Mouse (Mus musculus): ENCODE measurements around the gene Zfyve26. TPM values are rescaled to one million over a fixed set of nuclear protein-coding genes. Genes with fewer than 3 reads are reported as not detected.
A peak's percentile ranks its signal among the peaks of the same experiment; 100 is the strongest.
"Not testable (repeated sequence)": the region's sequence is repeated elsewhere in the genome, so short reads cannot be mapped to it uniquely, and the experiment has no call there.

The Zfyve26 gene
- polyA plus RNA-seq, 1 experiment from 2014 or later: 11.5 TPM

DNA sequence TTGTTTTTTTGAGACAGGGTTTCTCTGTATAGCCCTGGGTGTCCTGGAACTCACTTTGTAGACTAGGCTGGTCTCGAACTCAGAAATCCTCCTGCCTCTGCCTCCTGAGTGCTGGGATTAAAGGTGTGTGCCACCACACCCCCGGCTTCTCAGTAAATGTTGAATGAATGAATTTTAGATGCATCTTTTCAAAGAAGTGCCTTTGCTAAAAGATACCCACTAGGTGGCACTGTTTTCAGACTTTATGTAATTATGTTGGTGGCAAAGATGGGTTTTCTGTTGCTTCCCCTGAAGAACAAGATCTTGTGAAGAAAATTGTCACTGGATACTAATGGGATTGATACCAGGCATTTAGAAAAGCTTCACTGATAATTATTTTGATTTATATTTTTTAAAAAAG is 26.4 kb upstream of the Zfyve26 start:
- not testable (repeated sequence) for H3K36me3 ChIP-seq (ENCODE audit: control insufficient read depth, insufficient read depth); ATAC-seq; H3K4me1 ChIP-seq (replicated peaks; ENCODE audit: control insufficient read depth, insufficient read depth, low read length); H3K27me3 ChIP-seq (replicated peaks; ENCODE audit: control insufficient read depth, insufficient read depth, low read length); H3K27ac ChIP-seq (ENCODE audit: low read length); H3K9ac ChIP-seq (replicated peaks; ENCODE audit: low read depth, low read length); H3K9me3 ChIP-seq (ENCODE audit: control insufficient read depth, low read length); H3K4me3 ChIP-seq (replicated peaks; ENCODE audit: low read length); H3K4me2 ChIP-seq (ENCODE audit: low read length)
- WGBS: 69% methylated on average over 2 of the region's 2 CpGs

DNA sequence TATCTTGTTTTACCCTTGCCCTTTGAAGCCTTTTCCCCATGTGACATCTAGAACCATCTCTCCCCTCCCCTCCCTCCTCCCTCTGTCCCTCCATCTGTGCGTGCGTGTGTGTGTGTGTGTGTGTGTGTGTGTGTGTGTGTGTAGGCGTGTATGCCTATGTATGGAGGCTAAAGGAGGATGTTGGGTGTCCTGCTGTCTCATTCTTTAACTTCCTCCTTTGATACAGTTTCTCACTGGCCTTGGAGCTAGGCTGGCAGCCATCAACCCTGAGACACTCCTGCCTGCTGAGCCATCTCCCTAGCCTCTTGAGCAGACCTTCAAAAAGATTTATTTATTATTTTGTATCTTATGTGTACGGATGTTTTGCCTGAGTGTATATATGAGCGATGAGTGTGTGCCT is 24.8 kb upstream of the Zfyve26 start:
- Histone ChIP-seq H3K4me2 (ENCODE audit: low read length) (no peak overlapping the region), H3K27ac (ENCODE audit: low read length) (no peak overlapping the region), H3K27me3 (replicated peaks; ENCODE audit: control insufficient read depth, insufficient read depth, low read length) (no peaks in the 10 kb centered on the region), H3K9ac (replicated peaks; ENCODE audit: low read depth, low read length) (no peak overlapping the region), H3K4me3 (replicated peaks; ENCODE audit: low read length) (no peak overlapping the region), H3K9me3 (ENCODE audit: control insufficient read depth, low read length) (no peaks in the 10 kb centered on the region), H3K36me3 (ENCODE audit: control insufficient read depth, insufficient read depth) (no peaks in the 10 kb centered on the region), H3K4me1 (replicated peaks; ENCODE audit: control insufficient read depth, insufficient read depth, low read length) (no peaks in the 10 kb centered on the region)
- ATAC-seq: no peak
- 91% methylated on average over 5 of the region's 5 CpGs for WGBS

DNA sequence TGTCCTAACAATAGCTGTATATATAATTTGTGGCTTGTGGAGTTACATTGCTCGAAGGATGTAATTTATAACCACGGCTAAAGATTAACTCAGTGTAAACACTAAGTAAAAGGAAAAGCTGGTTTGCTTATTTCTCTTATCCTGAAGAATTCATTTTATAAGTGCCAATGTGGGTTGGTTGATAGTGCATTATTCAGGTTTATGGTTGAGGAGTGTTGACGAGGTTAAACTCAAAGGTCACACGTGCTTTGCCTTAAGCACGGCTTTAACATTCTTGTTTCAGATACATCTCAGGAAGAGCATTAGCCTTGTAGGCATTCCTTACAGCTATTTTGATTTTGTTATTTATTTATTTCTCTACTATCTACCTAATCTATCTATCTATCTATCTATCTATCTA is 21.2 kb upstream of the Zfyve26 start:
- H3K4me1 ChIP-seq (replicated peaks; ENCODE audit: control insufficient read depth, insufficient read depth, low read length): no peaks in the 10 kb centered on the region
- H3K9me3 ChIP-seq (ENCODE audit: control insufficient read depth, low read length): no peaks in the 10 kb centered on the region
- H3K27me3 ChIP-seq (replicated peaks; ENCODE audit: control insufficient read depth, insufficient read depth, low read length): no peaks in the 10 kb centered on the region
- no peak for ATAC-seq
- no peak overlapping the region for H3K9ac ChIP-seq (replicated peaks; ENCODE audit: low read depth, low read length)
- H3K4me2 ChIP-seq (ENCODE audit: low read length): no peak overlapping the region
- WGBS: 93% methylated on average over 5 of the region's 5 CpGs
- no peaks in the 10 kb centered on the region for H3K36me3 ChIP-seq (ENCODE audit: control insufficient read depth, insufficient read depth)
- no peak overlapping the region for H3K4me3 ChIP-seq (replicated peaks; ENCODE audit: low read length)
- no peak overlapping the region for H3K27ac ChIP-seq (ENCODE audit: low read length)

DNA sequence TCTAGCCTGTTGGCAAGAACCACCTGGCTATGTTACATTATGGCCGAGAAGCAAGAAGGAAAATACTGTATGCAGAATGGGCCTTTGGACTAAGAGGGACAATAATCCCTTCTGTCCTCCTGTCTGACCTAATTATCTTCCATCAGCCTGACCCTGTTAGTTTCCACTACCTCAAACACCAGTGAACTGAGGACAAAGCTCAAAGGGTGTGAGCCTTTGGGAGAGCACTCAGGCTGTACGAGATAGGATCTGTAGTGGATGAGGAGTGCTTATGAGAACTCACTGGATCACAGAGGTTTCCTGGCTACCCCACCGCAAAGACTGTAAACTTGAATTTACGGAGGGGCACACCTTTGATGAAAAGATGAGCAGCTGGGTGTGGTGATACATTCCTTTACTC is 17.6 kb upstream of the Zfyve26 start:
- H3K9ac ChIP-seq (replicated peaks; ENCODE audit: low read depth, low read length): no peak overlapping the region
- no peaks in the 10 kb centered on the region for H3K9me3 ChIP-seq (ENCODE audit: control insufficient read depth, low read length)
- H3K4me3 ChIP-seq (replicated peaks; ENCODE audit: low read length): no peak overlapping the region
- no peaks in the 10 kb centered on the region for H3K36me3 ChIP-seq (ENCODE audit: control insufficient read depth, insufficient read depth)
- no peaks in the 10 kb centered on the region for H3K4me1 ChIP-seq (replicated peaks; ENCODE audit: control insufficient read depth, insufficient read depth, low read length)
- no peak overlapping the region for H3K4me2 ChIP-seq (ENCODE audit: low read length)
- H3K27ac ChIP-seq (ENCODE audit: low read length): no peak overlapping the region
- no peaks in the 10 kb centered on the region for H3K27me3 ChIP-seq (replicated peaks; ENCODE audit: control insufficient read depth, insufficient read depth, low read length)
- ATAC-seq: no peak
- 84% methylated on average over 4 of the region's 4 CpGs for WGBS

DNA sequence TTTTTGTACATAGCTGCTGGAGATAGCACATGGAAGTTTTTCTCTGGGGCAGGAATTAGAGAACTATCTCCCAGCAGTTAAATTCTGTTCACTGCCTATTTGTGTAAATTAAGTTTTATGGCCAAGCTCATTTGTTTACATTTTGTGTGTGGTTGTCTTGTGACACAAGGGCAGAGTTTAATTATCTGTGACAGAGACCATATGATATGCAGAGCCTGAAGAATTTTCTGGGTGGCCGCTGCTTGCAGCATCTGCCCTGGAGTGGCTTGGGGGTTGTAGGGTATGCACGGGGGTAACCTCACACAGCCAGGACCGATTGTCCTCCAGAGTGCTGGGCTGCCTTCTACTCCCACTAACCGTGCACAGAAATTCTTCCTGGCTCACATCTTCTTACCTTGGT is 9.9 kb upstream of the Zfyve26 start:
- H3K4me3 ChIP-seq (replicated peaks; ENCODE audit: low read length): no peak overlapping the region
- no peaks in the 10 kb centered on the region for H3K36me3 ChIP-seq (ENCODE audit: control insufficient read depth, insufficient read depth)
- no peaks in the 10 kb centered on the region for H3K27me3 ChIP-seq (replicated peaks; ENCODE audit: control insufficient read depth, insufficient read depth, low read length)
- H3K9ac ChIP-seq (replicated peaks; ENCODE audit: low read depth, low read length): no peak overlapping the region
- no peak for ATAC-seq
- no peak overlapping the region for H3K27ac ChIP-seq (ENCODE audit: low read length)
- no peaks in the 10 kb centered on the region for H3K4me1 ChIP-seq (replicated peaks; ENCODE audit: control insufficient read depth, insufficient read depth, low read length)
- 79% methylated on average over 4 of the region's 4 CpGs for WGBS
- H3K9me3 ChIP-seq (ENCODE audit: control insufficient read depth, low read length): no peaks in the 10 kb centered on the region
- no peak overlapping the region for H3K4me2 ChIP-seq (ENCODE audit: low read length)

DNA sequence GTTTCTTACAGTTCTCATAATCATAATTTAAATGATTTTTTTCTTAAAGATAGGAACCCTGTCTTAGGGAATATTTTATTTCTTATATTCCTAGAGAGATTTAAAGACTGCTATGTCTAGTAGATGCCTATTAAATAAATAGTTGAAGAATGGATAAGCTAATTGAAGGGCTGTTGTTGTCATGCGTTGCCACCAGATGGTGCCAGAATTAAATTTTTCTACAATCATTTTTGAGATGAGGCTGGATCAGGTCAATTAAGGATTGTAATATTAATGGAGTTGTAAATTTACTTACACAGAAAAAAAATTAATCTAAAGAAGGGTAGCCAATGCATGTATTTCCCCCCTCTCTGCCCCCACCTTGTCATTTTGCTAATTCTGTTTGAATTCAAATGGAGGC is 9.0 kb upstream of the Zfyve26 start:
- WGBS: 64% methylated on average over 1 of the region's 1 CpGs
- Histone ChIP-seq H3K9me3 (ENCODE audit: control insufficient read depth, low read length) (no peaks in the 10 kb centered on the region), H3K4me2 (ENCODE audit: low read length) (no peak overlapping the region), H3K27me3 (replicated peaks; ENCODE audit: control insufficient read depth, insufficient read depth, low read length) (no peaks in the 10 kb centered on the region), H3K4me1 (replicated peaks; ENCODE audit: control insufficient read depth, insufficient read depth, low read length) (no peaks in the 10 kb centered on the region), H3K27ac (ENCODE audit: low read length) (no peak overlapping the region), H3K36me3 (ENCODE audit: control insufficient read depth, insufficient read depth) (no peaks in the 10 kb centered on the region), H3K4me3 (replicated peaks; ENCODE audit: low read length) (no peak overlapping the region), H3K9ac (replicated peaks; ENCODE audit: low read depth, low read length) (no peak overlapping the region)
- ATAC-seq: no peak

DNA sequence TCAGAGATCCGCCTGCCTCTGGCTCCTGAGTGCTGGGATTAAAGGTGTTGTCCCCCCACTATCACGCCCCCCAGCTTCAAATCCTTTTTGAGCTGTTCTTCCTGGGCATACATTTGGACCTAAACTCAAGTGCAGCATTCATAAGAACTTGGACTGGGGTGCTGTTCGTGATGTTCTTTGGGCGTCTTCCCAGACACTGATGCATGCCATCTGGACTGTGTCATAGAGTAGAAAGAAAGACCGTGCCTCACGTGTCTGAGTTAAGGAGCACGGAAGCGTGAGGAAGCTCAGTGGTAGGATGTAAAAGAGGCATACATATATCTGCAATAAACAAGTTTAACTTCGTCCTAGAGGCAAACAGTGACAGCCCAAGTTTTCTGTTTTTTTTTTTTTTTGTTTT is 5.7 kb upstream of the Zfyve26 start:
- no peaks in the 10 kb centered on the region for H3K9me3 ChIP-seq (ENCODE audit: control insufficient read depth, low read length)
- H3K27ac ChIP-seq (ENCODE audit: low read length): no peak overlapping the region
- 0 out of 2 replicates have a peak, but pooled peaks cover 3% of the 10 kb centered on the region for H3K4me1 ChIP-seq (replicated peaks; ENCODE audit: control insufficient read depth, insufficient read depth, low read length)
- H3K4me3 ChIP-seq (replicated peaks; ENCODE audit: low read length): no peak overlapping the region
- no peaks in the 10 kb centered on the region for H3K36me3 ChIP-seq (ENCODE audit: control insufficient read depth, insufficient read depth)
- H3K27me3 ChIP-seq (replicated peaks; ENCODE audit: control insufficient read depth, insufficient read depth, low read length): no peaks in the 10 kb centered on the region
- no peak overlapping the region for H3K9ac ChIP-seq (replicated peaks; ENCODE audit: low read depth, low read length)
- no peak overlapping the region for H3K4me2 ChIP-seq (ENCODE audit: low read length)
- no peak for ATAC-seq
- WGBS: 80% methylated on average over 9 of the region's 9 CpGs

DNA sequence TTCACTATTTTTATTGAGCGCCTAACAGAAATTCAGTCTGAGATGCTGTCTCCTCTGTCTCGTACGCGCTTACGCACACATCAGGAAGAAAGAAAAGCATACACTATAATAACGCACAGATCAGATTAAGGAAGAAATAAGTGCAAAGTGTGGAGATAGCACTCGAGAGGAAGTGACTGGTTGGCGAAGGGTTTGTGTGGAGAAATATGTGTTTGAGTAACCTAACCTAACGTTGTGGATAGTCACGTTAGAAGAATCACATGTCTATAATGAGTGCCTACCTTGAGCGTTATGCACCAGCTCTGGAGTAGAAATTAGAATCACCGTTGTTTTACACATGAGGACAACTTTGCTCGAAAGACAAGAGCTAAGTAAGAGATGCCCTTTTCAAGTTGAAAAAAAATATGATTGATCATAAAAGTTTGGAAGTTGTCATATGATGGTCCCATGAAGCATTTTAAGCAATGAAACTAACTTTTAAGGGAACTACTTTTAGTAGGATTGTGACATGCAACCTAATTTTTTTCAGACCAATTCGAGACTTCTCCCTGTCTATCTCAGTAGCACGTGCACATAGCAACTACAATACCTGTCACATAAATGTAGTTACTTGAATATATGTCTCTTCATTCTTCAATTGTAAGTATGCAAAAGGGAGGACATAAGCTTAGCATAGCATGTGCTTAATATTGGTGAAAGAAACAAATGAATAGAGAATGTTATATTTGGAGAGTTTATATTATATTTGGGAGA is 2.0 kb upstream of the Zfyve26 start:
- ATAC-seq: no peak
- no peaks in the 10 kb centered on the region for H3K9me3 ChIP-seq (ENCODE audit: control insufficient read depth, low read length)
- H3K36me3 ChIP-seq (ENCODE audit: control insufficient read depth, insufficient read depth): no peaks in the 10 kb centered on the region
- peak overlapping the region; percentile 65; the same call in 1 of the 2 replicates for H3K4me3 ChIP-seq (replicated peaks; ENCODE audit: low read length)
- 12% methylated on average over 15 of the region's 15 CpGs for WGBS
- H3K9ac ChIP-seq (replicated peaks; ENCODE audit: low read depth, low read length): no peak overlapping the region
- H3K27me3 ChIP-seq (replicated peaks; ENCODE audit: control insufficient read depth, insufficient read depth, low read length): no peaks in the 10 kb centered on the region
- no peak overlapping the region for H3K27ac ChIP-seq (ENCODE audit: low read length)
- peaks cover 17% of the 10 kb centered on the region for H3K4me1 ChIP-seq (replicated peaks; ENCODE audit: control insufficient read depth, insufficient read depth, low read length)
- H3K4me2 ChIP-seq (ENCODE audit: low read length): peak overlapping the region; percentile 90

DNA sequence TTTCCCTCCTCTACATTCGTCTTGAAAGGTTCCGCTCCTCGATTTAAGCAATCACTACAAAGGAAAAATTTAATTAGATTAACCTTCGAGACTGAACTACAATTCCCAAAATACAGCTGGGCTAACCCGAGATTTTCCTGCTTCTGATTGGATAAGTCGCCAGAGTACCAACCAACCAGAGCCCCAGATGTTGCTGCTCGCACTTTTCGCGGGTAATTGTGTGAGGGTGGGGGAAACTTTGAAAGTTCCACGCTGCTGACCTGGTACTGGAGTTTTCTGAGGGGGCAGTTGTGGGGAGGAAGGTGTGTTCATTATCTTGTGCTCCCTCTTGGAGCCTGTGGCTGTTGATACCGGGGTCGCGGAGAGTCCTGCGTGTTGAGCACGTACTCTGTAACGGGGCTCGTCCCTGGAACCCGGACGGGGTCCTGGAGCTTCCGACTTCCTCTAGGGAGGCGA is 1.0 kb upstream of the Zfyve26 start, which contains the start of gene Rad51b:
Gene Rad51b, plus strand, starts transcription at position 162 of the 456 bp plus-strand sequence.
- Histone ChIP-seq H3K36me3 (ENCODE audit: control insufficient read depth, insufficient read depth) (no peaks in the 10 kb centered on the region), H3K4me2 (ENCODE audit: low read length) (peak within 1 kb of the TSS; percentile 90), H3K27me3 (replicated peaks; ENCODE audit: control insufficient read depth, insufficient read depth, low read length) (no peaks in the 10 kb centered on the region), H3K9ac (replicated peaks; ENCODE audit: low read depth, low read length) (peak within 1 kb of the TSS; percentile 62), H3K27ac (ENCODE audit: low read length) (peak within 1 kb of the TSS; percentile 66), H3K4me3 (replicated peaks; ENCODE audit: low read length) (peak within 1 kb of the TSS; percentile 65), H3K4me1 (replicated peaks; ENCODE audit: control insufficient read depth, insufficient read depth, low read length) (peaks cover 17% of the 10 kb centered on the region), H3K9me3 (ENCODE audit: control insufficient read depth, low read length) (no peaks in the 10 kb centered on the region)
- under 1% methylated on average over 21 of the region's 21 CpGs for WGBS
- ATAC-seq: peak; percentile 82
